Mouse (Mus musculus) stomach, postnatal 0 days (tissue): ENCODE data around the gene Susd3.

Source experiments
- CTCF ChIP-seq: IDR thresholded peaks from 2 replicates; pipeline ENCODE4 v1.5.1; 2016; ENCODE audit warnings: antibody characterized with exemption, low read depth, mild to moderate bottlenecking, moderate library complexity
- EP300 ChIP-seq: optimal IDR thresholded peaks from 2 replicates; pipeline ENCODE3; 2016; ENCODE audit warnings: antibody characterized with exemption

- TF ChIP-seq CTCF (peak; percentile 95), EP300 (no peak)
Measured at GRCm38 (mm10) chr13:49205381-49205998, 43.0 kb downstream of the Susd3 start.
